Mouse (Mus musculus) midbrain, embryonic 14.5 days (tissue): ENCODE measurements around the gene Apoc4. TPM values are rescaled to one million over a fixed set of nuclear protein-coding genes. Genes with fewer than 3 reads are reported as not detected.

Source experiments
- ATAC-seq: fragments of 200-750 bp; cut with Nextera tagmentation; 2 replicates; pipeline ENCODE4 v1.8.0; 2017; ENCODE audit warnings: moderate number of reproducible peaks, moderate library complexity; ENCODE audit not compliant: low FRiP score, low TSS enrichment
- DNase-seq: peaks from one replicate; pipeline ENCODE4 v3.0.0-alpha.2; 2015
- H3K27ac ChIP-seq: fragments of 300-500 bp; sonication (generic); replicated peaks from 2 replicates; pipeline ENCODE4 v1.5.1; 2014; ENCODE audit warnings: mild to moderate bottlenecking, low read depth, low read length, moderate library complexity
- H3K27me3 ChIP-seq: fragments of 300-500 bp; sonication (generic); 2 replicates; pipeline ENCODE4 v1.6.1; 2014; ENCODE audit warnings: low read length, control low read depth, mixed read lengths; ENCODE audit not compliant: control insufficient read depth, insufficient read depth
- H3K36me3 ChIP-seq: fragments of 300-500 bp; sonication (generic); 2 replicates; pipeline ENCODE4 v1.6.1; 2014; ENCODE audit warnings: low read length, control low read depth; ENCODE audit not compliant: control insufficient read depth, insufficient read depth
- H3K4me1 ChIP-seq: fragments of 300-500 bp; sonication (generic); 2 replicates; pipeline ENCODE4 v1.6.1; 2014; ENCODE audit warnings: mild to moderate bottlenecking, antibody characterized with exemption, low read length, control low read depth; ENCODE audit not compliant: control insufficient read depth, insufficient read depth
- H3K4me2 ChIP-seq: fragments of 300-500 bp; sonication (generic); 2 replicates; pipeline ENCODE4 v1.6.1; 2014; ENCODE audit warnings: mild to moderate bottlenecking, low read length, moderate library complexity
- H3K4me3 ChIP-seq: fragments of 300-500 bp; sonication (generic); replicated peaks from 2 replicates; pipeline ENCODE4 v1.5.1; 2014; ENCODE audit warnings: low read depth, low read length
- H3K9ac ChIP-seq: fragments of 300-500 bp; sonication (generic); replicated peaks from 2 replicates; pipeline ENCODE4 v1.6.1; 2014; ENCODE audit warnings: mild to moderate bottlenecking, low read length, moderate library complexity
- H3K9me3 ChIP-seq: fragments of 300-500 bp; sonication (generic); 2 replicates; pipeline ENCODE4 v1.6.1; 2016; ENCODE audit warnings: low read length, control low read depth, mixed read lengths; ENCODE audit not compliant: control insufficient read depth
- WGBS: fragments of 180-500 bp; shearing (Covaris S2); extraction: QIAGEN DNeasy Blood & Tissue Kit; methylation state at CpG from one replicate; pipeline ENCODE4 v1.1.7; 2014; 5-methylcytosine and 5-hydroxymethylcytosine counted together
- polyA plus RNA-seq: library from polyadenylated mRNA; unstranded; fragments of >200 nt; fragmentation: Nextera tagmentation; extraction: Ambion mirVana; gene quantifications from 2 replicates; pipeline ENCODE4 v1.2.1, GENCODE M21; 2014

The Apoc4 gene
- polyA plus RNA-seq, 1 experiment from 2014 or later, result not detected

DNA sequence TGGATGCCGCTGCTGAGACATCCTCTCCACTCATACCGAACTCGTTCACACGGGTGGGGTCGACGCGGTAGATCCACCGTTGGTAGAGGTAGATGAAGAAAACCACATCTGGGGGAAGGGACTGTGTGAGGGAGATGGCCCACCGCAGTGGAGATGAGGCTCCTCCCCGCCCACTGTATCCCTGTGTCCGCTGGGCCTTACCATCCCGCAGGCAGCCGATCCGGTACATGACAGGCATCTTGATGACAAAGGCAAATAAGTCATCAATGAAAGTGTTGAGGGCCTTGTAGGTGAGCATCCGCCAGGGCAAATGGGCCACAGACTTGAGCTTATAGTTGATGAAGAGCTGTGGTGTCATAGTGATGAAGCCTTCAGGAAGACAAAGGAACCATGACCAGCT lies 47.4 kb downstream of the Apoc4 start:
- ATAC-seq (no peak), DNase-seq (no peak)
- no peak overlapping the region for H3K9ac ChIP-seq
- no peak overlapping the region for H3K4me2 ChIP-seq
- 94% methylated on average over 15 of the region's 15 CpGs for WGBS
- H3K36me3 ChIP-seq, result peaks cover 70% of the 10 kb centered on the region
- H3K9me3 ChIP-seq, result no peaks in the 10 kb centered on the region
- no peaks in the 10 kb centered on the region for H3K4me1 ChIP-seq
- no peak overlapping the region for H3K4me3 ChIP-seq
- H3K27ac ChIP-seq, result no peak overlapping the region
- H3K27me3 ChIP-seq, result no peaks in the 10 kb centered on the region

DNA sequence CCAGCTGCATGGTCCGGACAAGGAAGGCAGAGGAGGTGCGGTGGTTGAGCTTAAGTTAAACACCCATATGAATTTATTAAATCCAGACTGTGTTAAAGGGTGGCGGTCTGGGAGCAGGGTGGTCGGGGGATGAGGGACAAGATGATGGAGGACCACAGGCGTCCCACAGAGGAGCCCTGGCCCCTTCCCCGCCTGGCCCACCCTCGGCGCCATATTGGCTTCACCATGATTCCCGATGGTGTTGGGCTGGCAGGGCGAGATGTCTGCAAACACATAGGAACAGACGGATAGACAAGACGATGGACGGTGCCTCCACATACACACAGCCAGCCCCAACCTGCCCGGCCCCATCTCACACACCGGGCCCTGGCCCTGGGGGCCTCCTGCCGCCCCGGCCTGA lies 48.1 kb downstream of the Apoc4 start:
- Histone ChIP-seq H3K27me3 (no peaks in the 10 kb centered on the region), H3K9me3 (no peaks in the 10 kb centered on the region), H3K4me3 (no peak overlapping the region), H3K4me1 (no peaks in the 10 kb centered on the region; the same call in 1 of the 2 replicates), H3K4me2 (no peak overlapping the region), H3K9ac (no peak overlapping the region), H3K27ac (no peak overlapping the region), H3K36me3 (peaks cover 63% of the 10 kb centered on the region)
- WGBS, result 96% methylated on average over 17 of the region's 17 CpGs
- ATAC-seq, result no peak
- DNase-seq, result no peak

DNA sequence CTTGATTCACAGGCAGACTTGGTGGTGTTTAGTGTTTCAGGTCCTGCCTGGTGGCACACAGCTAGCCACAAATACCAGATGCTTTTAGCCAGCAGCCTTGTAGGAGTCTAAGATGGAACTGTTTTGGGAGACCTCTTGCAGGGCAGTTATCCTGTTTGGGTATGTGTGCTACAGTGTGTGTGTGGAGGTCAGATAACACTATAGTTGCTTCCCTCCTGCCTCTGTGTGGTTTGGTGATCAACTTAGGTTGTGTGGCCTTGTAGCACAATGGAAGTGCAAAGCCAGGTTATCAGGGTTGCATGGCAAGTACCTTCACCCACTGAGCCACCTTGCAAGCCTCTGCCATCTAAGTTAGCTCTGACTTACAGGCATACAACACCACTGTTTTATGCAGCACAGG lies 48.6 kb downstream of the Apoc4 start:
- H3K4me1 ChIP-seq, result no peaks in the 10 kb centered on the region; the same call in 1 of the 2 replicates
- no peak overlapping the region for H3K4me3 ChIP-seq
- no peaks in the 10 kb centered on the region for H3K27me3 ChIP-seq
- H3K9ac ChIP-seq, result no peak overlapping the region
- no peak overlapping the region for H3K4me2 ChIP-seq
- H3K9me3 ChIP-seq, result no peaks in the 10 kb centered on the region
- no peak for ATAC-seq
- peaks cover 59% of the 10 kb centered on the region for H3K36me3 ChIP-seq
- no peak for DNase-seq
- H3K27ac ChIP-seq, result no peak overlapping the region

DNA sequence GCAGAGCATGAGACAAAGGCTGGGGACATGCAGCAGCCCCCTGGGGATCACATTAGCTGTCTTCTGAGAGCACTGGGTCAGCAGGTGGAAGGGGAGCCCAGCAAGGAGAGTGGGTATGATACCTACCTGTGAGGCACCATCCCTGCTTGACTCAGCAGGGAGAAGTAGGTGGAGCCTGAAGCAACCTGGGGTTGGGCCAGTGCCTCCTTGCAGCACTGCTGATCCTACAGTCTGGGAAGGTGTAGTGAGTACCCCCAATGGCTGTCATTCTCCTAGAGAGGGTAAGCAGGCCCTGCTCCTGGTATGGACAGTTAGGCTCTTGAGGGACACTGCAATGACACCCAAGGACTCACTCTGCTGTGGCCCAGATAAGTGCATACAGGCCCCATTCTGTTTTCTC lies 49.0 kb downstream of the Apoc4 start:
- no peak for ATAC-seq

DNA sequence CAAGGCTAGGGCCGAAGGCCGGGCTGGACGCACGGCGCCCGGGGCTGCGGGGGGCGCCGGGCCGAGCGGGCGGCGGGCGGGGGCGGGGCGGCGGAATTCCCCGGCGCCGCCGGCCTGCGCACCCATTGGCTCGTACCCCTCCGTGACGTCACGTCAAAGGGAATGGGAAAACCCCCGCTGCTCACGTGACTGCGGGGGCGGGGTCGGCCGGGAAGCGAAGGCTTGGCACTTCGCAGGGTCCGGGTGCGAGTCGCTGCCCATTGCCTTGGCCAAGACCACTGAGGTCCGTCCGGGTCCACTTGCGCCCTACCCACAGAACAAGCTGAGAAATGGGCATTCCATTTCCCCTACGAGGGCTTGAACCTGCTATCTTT lies 51.9 kb downstream of the Apoc4 start, which contains the start of gene Relb:
TSS of gene Relb (minus strand) at position 78 of the 374 bp plus-strand sequence.
- DNase-seq (peak; percentile 97), ATAC-seq (peak; percentile 84)
- Histone ChIP-seq H3K9ac (peak within 1 kb of the TSS; percentile 46; the same call in 1 of the 2 replicates), H3K4me1 (no peaks in the 10 kb centered on the region; the same call in 1 of the 2 replicates), H3K4me2 (peak within 1 kb of the TSS; percentile 94), H3K27ac (peak within 1 kb of the TSS; percentile 63; the same call in 1 of the 2 replicates), H3K27me3 (no peaks in the 10 kb centered on the region), H3K4me3 (peak within 1 kb of the TSS; percentile 68), H3K36me3 (peaks cover 25% of the 10 kb centered on the region), H3K9me3 (no peaks in the 10 kb centered on the region)
- under 1% methylated on average over 40 of the region's 41 CpGs for WGBS

More for the DNA sequence above, 49.0 kb downstream of the Apoc4 start:
- H3K9me3 ChIP-seq, result no peaks in the 10 kb centered on the region
- peaks cover 54% of the 10 kb centered on the region for H3K36me3 ChIP-seq
- H3K27ac ChIP-seq, result no peak overlapping the region
- no peak overlapping the region for H3K4me3 ChIP-seq
- H3K9ac ChIP-seq, result no peak overlapping the region
- H3K4me1 ChIP-seq, result no peaks in the 10 kb centered on the region; the same call in 1 of the 2 replicates
- DNase-seq, result no peak
- no peak overlapping the region for H3K4me2 ChIP-seq
- H3K27me3 ChIP-seq, result no peaks in the 10 kb centered on the region

DNA sequence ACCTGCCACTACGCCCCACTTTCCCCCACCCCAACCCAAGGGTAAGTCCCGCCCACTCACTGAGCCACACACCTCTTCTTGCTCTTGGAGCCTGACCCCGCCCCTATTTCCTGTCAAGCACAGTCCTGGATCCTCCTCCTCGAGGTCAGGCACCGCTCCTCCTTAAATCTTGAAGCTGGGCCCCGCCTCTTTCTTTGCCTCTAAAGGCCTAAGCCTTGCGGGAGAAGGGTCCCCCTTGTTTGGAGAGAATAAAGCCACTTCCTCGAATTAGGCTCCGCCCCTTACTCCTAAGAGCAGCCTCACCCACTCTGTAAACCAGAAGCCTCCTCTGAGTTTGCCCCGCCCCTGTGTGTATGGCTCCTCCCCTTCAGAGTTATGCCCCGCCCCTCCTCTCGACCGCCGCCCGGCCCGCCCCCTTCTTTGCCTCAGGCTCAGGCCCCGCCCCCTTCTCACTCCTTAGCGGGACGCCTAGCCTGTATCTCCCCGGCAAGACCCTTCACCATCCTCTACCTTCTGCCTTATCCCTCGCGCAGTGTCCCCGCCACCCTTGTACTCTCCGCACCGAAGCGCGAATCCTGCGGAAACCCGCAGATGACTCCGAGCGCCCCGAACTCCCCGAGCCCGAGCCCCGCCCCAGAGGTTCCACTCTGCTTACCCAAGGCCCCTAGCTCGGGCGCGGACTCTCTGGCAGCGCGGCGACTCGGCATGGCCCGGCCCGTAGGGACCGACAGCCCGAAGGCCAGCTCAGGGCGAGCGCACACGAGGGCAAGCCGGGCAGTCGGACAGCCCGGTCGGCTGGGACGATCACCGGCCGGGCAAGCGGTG lies 52.5 kb downstream of the Apoc4 start:
- 1% methylated on average over 57 of the region's 57 CpGs for WGBS
- DNase-seq, result peak; percentile 85
- ATAC-seq, result peak; percentile 86

DNA sequence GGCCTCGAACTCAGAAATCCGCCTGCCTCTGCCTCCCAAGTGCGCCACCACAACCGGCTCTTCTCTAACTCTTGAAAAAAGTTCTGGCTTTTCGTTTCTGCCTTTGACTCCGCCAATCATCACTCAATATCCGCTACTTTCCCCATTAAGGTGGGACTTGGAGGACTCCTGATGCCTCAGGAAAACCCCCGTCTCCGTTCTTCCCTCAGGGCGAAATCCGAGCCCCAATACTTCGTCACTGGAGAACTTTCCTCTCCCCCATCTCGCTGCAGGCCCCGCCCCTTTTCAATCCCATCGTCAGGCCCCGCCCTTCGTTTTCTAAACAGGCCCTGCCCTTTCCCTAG lies 53.1 kb downstream of the Apoc4 start:
- H3K9ac ChIP-seq, result peak overlapping the region; percentile 12; the same call in 1 of the 2 replicates

More for the DNA sequence above, 52.5 kb downstream of the Apoc4 start:
- H3K36me3 ChIP-seq, result peaks cover 19% of the 10 kb centered on the region
- peak overlapping the region; percentile 94 for H3K4me2 ChIP-seq
- no peaks in the 10 kb centered on the region for H3K9me3 ChIP-seq
- H3K27ac ChIP-seq, result peak overlapping the region; percentile 63; the same call in 1 of the 2 replicates
- H3K9ac ChIP-seq, result peak overlapping the region; percentile 46; the same call in 1 of the 2 replicates
- no peaks in the 10 kb centered on the region; the same call in 1 of the 2 replicates for H3K4me1 ChIP-seq
- no peaks in the 10 kb centered on the region for H3K27me3 ChIP-seq
- peak overlapping the region; percentile 68 for H3K4me3 ChIP-seq

More for the DNA sequence above, 53.1 kb downstream of the Apoc4 start:
- Histone ChIP-seq H3K27ac (0 out of 2 replicates have a peak overlapping the region, but pooled peaks have one; percentile 46), H3K4me2 (peak overlapping the region; percentile 94), H3K36me3 (peaks cover 13% of the 10 kb centered on the region), H3K4me1 (no peaks in the 10 kb centered on the region; the same call in 1 of the 2 replicates), H3K4me3 (peak overlapping the region; percentile 68), H3K27me3 (no peaks in the 10 kb centered on the region), H3K9me3 (no peaks in the 10 kb centered on the region)
- ATAC-seq (no peak), DNase-seq (no peak)
- 15% methylated on average over 17 of the region's 17 CpGs for WGBS
